Mouse (Mus musculus) kidney, postnatal 10 days (tissue): ENCODE results near the gene Irf4.

Source experiments
- DNase-seq: peaks from one replicate; pipeline ENCODE4 v3.0.0; 2021; ENCODE audit warnings: mixed read lengths

The Irf4 gene

GRCm38 (mm10) chr13:30749021-30749556 is at the start of gene Irf4:
Gene Irf4, plus strand, starts transcription at chr13:30749226.
- DNase-seq, result peak; percentile 59

- DNase-seq, result no peak
Observed at GRCm38 (mm10) chr13:30702695-30703094, 46.3 kb upstream of the Irf4 start.

GRCm38 (mm10) chr13:30704246-30705095 is 44.6 kb upstream of the Irf4 start:
- no peak for DNase-seq

DNA sequence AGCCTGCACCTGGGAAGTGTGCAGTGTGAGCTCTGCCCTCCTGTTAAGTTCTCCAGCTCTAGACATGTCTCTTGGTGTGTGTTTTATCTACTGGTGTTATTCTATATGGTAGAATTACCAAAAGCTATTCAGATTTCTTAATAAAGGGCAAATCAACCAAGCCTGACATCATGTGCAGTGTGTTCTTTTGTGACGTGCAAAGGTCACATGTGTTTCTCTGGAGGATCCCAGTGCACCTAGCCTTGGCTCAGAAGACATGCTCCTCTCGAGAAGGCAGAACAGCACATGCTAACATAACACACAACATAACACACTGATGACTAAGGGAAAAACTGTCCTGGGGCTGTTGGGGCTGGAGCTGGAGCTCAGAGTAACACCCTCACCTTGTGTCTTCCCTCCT is 38.0 kb upstream of the Irf4 start:
- no peak for DNase-seq

GRCm38 (mm10) chr13:30711711-30712110 is 37.3 kb upstream of the Irf4 start:
- no peak for DNase-seq

GRCm38 (mm10) chr13:30712280-30712679 is 36.7 kb upstream of the Irf4 start:
- DNase-seq, result no peak

DNA sequence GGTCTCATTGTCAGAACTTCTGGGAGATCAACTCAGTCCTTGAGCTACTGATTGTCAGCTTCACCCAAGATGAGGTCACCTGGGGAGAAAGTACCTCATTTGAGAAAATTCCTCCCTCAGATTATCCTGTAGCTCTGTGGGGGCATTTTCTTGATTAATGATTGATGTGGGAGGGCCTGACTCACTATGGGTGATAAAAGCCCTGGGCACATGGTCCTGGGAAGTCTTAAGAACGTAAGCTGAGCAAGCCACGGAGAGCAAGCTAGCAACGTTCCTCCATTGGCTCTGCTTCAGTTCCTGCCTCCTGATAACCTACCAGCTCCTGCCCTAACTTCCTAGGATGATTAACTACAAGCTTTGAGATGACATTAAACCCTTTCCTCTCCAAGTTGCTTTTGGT is 35.4 kb upstream of the Irf4 start:
- DNase-seq, result peak; percentile 24

DNA sequence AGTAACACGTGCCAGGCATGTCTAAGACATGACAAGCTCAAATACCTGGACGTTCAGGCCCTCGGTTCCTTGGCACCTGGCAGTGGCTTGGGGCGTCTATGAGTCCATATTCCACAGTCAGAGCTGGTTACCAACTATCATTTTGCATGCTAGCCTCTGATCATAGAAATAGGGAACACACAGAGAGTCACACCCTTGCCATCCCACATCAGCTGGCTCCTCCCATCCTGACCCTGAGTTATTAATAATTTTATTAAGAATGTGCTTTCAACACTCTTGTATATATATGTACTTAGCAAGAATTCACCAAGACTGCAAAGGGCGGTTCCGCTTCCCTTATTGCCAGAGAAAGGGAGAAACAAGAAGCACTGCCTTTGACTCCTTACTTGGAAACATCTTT is 34.5 kb upstream of the Irf4 start:
- DNase-seq, result no peak

GRCm38 (mm10) chr13:30715060-30715459 is 34.0 kb upstream of the Irf4 start:
- DNase-seq, result no peak

- DNase-seq, result no peak
Observed at GRCm38 (mm10) chr13:30715573-30715972, 33.5 kb upstream of the Irf4 start.

DNA sequence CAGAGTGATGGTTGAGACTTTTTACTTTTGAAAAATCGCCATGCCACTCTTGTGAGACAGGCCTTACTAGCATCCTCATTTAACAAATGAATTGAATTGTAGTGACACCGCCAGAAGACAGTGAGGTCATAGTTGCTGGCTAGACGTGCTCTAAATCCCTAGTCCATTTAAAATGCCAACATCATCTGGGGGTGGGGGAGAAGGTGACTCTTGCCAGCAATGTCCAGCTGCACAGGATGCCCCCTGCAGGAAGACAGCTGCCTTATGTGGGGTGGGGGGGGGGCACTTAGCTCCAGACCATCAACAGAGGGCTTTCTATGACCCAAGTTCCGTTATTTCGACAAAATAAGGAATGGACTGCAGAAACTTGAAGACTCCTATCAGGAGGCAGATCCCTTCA is 32.4 kb upstream of the Irf4 start:
- DNase-seq, result no peak

GRCm38 (mm10) chr13:30722601-30723000 is 26.4 kb upstream of the Irf4 start:
- DNase-seq, result no peak

DNA sequence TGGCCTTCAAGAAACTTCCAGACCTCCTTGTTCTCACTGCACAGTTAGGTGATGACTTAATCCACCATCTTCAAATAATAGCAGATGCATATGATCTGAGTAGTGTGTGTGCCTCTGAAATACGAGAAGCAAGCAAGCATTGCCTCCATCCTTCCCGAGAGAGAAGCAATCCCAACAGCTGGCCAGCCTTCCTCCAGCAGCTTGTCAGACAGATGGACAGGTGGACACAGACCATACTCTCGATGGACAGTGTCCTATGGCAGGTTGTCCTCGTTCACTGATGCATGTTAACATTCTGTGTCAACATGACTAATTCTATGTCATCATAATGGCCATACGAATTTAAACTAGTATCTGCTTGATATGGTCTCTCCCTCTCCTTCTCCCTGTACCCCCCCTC is 25.8 kb upstream of the Irf4 start:
- DNase-seq, result no peak

DNA sequence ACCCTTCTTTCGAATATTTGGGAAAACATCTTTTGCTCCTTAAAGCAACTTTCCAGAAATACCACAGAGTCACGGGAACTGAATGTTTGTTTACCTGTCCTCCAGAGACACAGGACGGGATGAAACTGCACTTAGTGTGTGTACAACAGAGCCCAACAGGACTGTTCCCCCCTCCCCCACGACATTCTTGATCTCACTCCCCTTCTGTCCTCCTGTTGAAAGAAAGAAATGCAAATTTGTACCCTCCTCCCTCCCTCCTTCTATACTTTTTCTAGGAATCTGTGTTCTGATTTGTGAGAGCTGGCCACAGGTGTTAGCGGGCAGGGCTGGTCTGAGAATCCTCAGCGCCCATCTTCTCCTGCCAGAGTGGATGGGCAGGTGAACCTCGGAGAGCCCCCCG is 25.2 kb upstream of the Irf4 start:
- DNase-seq, result no peak

DNA sequence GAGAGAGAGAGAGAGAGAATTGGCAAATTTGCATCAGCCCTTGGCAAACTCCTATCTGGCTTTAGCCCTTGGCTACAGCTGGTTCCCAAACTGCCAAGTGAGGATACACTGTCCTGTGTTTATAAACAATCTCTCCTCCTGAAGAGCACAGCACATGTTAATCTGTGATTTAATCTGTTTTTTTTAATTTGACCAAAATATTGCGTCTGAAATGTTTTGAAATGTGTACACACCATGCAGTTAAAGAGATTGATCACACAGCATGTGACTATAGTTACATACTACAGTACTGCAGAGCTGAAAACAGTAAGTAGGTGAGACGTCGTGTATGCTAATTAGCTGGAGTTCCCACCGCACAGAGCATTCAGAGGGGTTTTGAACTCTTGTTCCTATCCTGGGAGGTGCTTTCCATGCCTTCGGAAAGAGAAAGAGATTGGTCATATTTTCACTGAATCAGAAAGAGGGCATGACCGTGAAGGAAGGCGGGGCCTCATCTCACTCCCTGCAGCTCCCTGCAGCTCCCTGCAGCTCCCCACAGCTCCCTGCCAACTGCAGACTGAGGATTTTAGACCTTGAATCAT is 24.2 kb upstream of the Irf4 start:
- no peak for DNase-seq

GRCm38 (mm10) chr13:30726879-30727278 is 22.1 kb upstream of the Irf4 start:
- no peak for DNase-seq

DNA sequence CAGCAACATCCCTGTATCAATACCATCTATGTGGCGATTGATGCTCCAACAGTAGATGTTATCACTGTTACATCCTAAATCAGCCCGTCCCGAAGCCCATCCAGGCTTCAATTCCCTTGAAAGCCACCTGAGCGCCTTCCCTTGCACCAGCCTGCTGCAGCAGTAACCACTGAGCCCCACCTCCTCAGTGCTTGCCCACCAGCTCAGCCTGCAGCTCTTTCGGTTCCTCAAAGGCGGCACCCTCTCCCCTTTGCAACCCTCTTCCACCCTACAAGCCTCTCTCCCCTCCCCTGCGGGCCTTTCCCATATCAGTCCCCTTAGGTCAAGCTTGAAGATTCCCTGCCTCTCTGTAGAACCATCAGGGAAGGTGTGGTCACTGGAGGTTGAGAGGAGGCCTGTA is 20.9 kb upstream of the Irf4 start:
- DNase-seq, result no peak

DNA sequence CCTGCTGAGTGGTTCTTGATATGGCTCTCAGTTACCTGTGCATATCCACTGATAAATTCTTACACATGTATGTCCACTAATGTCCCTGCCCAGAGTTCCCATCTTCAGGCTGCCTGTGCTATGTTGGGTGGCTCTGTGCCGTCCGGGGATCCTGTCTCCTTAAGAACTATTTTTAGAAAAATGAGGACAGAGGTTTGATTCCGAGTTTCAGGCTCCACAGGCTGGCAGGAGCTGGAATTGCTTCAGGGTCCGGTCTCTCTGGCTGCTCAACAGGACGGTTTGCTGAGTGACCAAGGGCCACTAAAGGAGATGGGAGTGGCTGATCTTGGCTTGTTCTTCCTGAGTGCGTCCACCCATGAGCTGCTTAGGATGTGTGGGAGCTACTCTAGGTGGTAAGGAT is 19.8 kb upstream of the Irf4 start:
- DNase-seq, result peak; percentile 32

GRCm38 (mm10) chr13:30730104-30730793 is 18.8 kb upstream of the Irf4 start:
- DNase-seq, result no peak

GRCm38 (mm10) chr13:30732709-30733445 is 16.1 kb upstream of the Irf4 start:
- no peak for DNase-seq

- DNase-seq, result no peak
Observed at GRCm38 (mm10) chr13:30736721-30737120, 12.3 kb upstream of the Irf4 start.

- no peak for DNase-seq
Observed at GRCm38 (mm10) chr13:30737257-30737656, 11.8 kb upstream of the Irf4 start.

DNA sequence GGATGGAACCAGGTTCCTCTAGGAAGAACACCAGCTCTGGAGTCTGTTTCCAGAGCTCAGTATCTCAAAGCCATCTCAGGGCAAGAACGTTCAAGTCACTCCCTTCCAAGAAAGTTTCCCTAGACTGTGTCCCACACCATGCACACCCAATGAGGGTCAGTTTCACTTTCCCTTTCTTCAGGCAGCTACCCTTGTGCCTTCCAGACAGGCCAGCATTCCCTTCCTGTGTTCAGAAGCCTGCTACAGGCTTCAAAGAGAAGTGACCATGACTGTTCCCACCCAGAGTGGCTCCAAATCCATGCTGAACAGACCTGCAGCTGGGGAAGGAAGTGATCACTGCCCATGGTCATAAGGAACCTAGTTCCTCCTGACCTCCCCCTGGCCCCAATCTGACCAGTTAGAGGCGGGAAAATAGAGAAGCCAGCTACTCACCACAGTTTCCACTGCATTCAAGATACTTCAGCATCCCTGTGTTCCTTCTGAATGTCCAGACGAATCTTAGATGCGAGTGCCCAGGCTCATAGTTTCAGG is 10.7 kb upstream of the Irf4 start:
- DNase-seq, result no peak
